Mouse (Mus musculus) cortical plate, adult 2 months (tissue): ENCODE results near the gene Nmur1.

ENCODE experiments used
- CTCF ChIP-seq: fragments of 200-500 bp; IDR thresholded peaks from 2 replicates; pipeline ENCODE4 v1.5.1; 2011; ENCODE audit warnings: mild to moderate bottlenecking, control low read depth, low read length; ENCODE audit not compliant: insufficient read depth; ENCODE audit errors: extremely low read depth
- POLR2A ChIP-seq: fragments of 200-500 bp; IDR thresholded peaks from 2 replicates; pipeline ENCODE4 v1.6.1; 2011; ENCODE audit warnings: mild to moderate bottlenecking, low read length, control low read depth; ENCODE audit not compliant: insufficient read depth; ENCODE audit errors: extremely low read depth

- TF ChIP-seq POLR2A: no peak
- no peak for TF ChIP-seq CTCF
These were observed 76.8 kb downstream of the Nmur1 start for GRCm38 (mm10) chr1:86349201-86349600.
